Mouse (Mus musculus): ENCODE data around the gene Fam8a1. TPM values are rescaled to one million over a fixed set of nuclear protein-coding genes. Genes with fewer than 3 reads are reported as not detected.
A peak's percentile ranks its signal among the peaks of the same experiment; 100 is the strongest.

Gene Fam8a1
- total RNA-seq (2012; rRNA removed) (6.2 and 6.9 TPM in 2 replicates), total RNA-seq (2014; rRNA removed) (9.9 and 10.1 TPM in 2 replicates), polyA plus RNA-seq (2012; ENCODE audit: insufficient read length, low read depth) (9.9 and 10.2 TPM in 2 replicates)

DNA sequence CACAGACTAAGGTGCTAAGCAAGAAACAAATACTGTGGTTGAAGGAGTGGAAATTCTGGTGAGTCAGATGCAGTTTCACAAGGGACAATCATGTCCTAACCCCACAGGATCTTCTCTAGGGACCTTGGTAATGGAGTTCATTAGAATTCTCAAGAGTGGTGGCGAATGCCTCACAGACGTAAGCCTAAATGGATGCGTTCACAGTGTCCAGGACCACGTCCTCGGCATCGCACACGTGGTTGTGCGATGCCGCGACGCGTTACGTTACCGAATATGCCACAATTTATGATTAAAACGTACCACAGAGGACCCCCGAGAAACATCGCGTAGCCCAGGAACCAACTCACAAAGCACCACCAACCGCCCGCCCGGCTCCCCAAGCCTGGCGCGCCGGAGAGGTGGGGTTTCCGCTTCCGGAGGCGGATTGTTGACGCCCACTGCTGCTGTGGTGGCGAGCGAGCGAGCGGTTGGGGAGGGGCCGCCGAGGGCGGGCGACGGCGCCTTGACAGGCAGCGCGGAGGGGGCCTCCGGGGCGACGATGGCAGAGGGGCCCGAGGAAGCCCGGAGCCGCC is at the start of gene Fam8a1:
TSS of gene Fam8a1 (plus strand) at position 475 of the 572 bp plus-strand sequence.
- peaks cover 4% of the 10 kb centered on the region for H3K27me3 ChIP-seq (replicated peaks)
- in situ Hi-C loops (cut with MboI; ENCODE audit: low pct_ligation_motif_present, low pct_unique_long_range_greater_than_20kb, low sequenced_read_pairs) (loop anchor here (5.0 to 25.0 kb wide), 2 partner anchors 357 to 1132 kb away; no protein-coding TSS in a partner anchor), dilution Hi-C loops (cut with MboI; ENCODE audit: extremely low pct_ligation_motif_present, extremely low pct_unique_long_range_greater_than_20kb, low sequenced_read_pairs) (no loop called here)
- H3K36me3 ChIP-seq (replicated peaks in 1 of 2; ENCODE audit: control insufficient read depth in 1 of 2, insufficient read depth in 1 of 2, low read length in 1 of 2): peaks cover 6 to 25% of the 10 kb centered on the region in 2 experiments
- TF ChIP-seq ZC3H11A (IDR thresholded peaks at IDR 0.05; ENCODE audit: low read depth, low read length): no peak
- TF ChIP-seq MAFK (IDR thresholded peaks at IDR 0.05; ENCODE audit: insufficient replicate concordance, low read length): peak; percentile 59
- peak; percentile 96 for TF ChIP-seq HCFC1 (IDR thresholded peaks at IDR 0.05; ENCODE audit: low read depth, low read length)
- no peak for TF ChIP-seq USF2 (conservative IDR thresholded peaks at IDR 0.05; ENCODE audit: low read depth, low read length)
- peak; percentile 50; the same call in 1 of the 2 replicates for TF ChIP-seq POLR2AphosphoS2 (IDR thresholded peaks at IDR 0.05; ENCODE audit: low read depth, low read length)
- peak; percentile 97 for TF ChIP-seq EP300 (IDR thresholded peaks at IDR 0.05; ENCODE audit: low read length)
- TF ChIP-seq ZKSCAN1 (IDR thresholded peaks at IDR 0.05; ENCODE audit: borderline replicate concordance, low read depth, low read length): no peak
- TF ChIP-seq ZNF384 (IDR thresholded peaks at IDR 0.05; ENCODE audit: low read depth, low read length): peak; percentile 20; the same call in 1 of the 2 replicates
- peak; percentile 73; the same call in 1 of the 2 replicates for TF ChIP-seq ZMIZ1 (IDR thresholded peaks at IDR 0.05; ENCODE audit: low read depth, low read length)
- peak; percentile 72 for TF ChIP-seq MEF2A (IDR thresholded peaks at IDR 0.05; ENCODE audit: borderline replicate concordance, low read depth, low read length)
- TF ChIP-seq TCF12 (IDR thresholded peaks at IDR 0.05; ENCODE audit: low read depth, low read length): peak; percentile 86
- TF ChIP-seq PAX5 (IDR thresholded peaks at IDR 0.05; ENCODE audit: low read length): no peak
- peak; percentile 80; the same call in 1 of the 2 replicates for TF ChIP-seq KAT2A (IDR thresholded peaks at IDR 0.05; ENCODE audit: insufficient replicate concordance, low read length)
- peak; percentile 84; the same call in 1 of the 2 replicates for TF ChIP-seq JUND (conservative IDR thresholded peaks at IDR 0.05; ENCODE audit: low read depth, low read length)
- peak; percentile 66 for TF ChIP-seq ELF1 (IDR thresholded peaks at IDR 0.05; ENCODE audit: low read depth, low read length)
- peak; percentile 67 for TF ChIP-seq POLR2A (IDR thresholded peaks at IDR 0.05; ENCODE audit: low read depth, low read length)
- TF ChIP-seq JUN (IDR thresholded peaks at IDR 0.05; ENCODE audit: insufficient read depth, low read depth, low read length): peak; percentile 90
- 0 out of 2 replicates have a peak, but pooled peaks have one; percentile 51 for TF ChIP-seq CHD2 (IDR thresholded peaks at IDR 0.05; ENCODE audit: low read length)
- TF ChIP-seq GABPA (IDR thresholded peaks at IDR 0.05; ENCODE audit: insufficient replicate concordance, low read depth, low read length): no peak; the same call in 1 of the 2 replicates
- no peak for TF ChIP-seq E2F4 (IDR thresholded peaks at IDR 0.05; ENCODE audit: insufficient replicate concordance, low read depth, low read length)
- peak; percentile 82 for TF ChIP-seq MXI1 (IDR thresholded peaks at IDR 0.05; ENCODE audit: low read depth, low read length)
- TF ChIP-seq MAZ (IDR thresholded peaks at IDR 0.05; ENCODE audit: low read depth, low read length): peak; percentile 100
- no peak for TF ChIP-seq UBTF (IDR thresholded peaks at IDR 0.05; ENCODE audit: low read depth, low read length)
- no peak for TF ChIP-seq SMC3 (IDR thresholded peaks at IDR 0.05; ENCODE audit: low read depth, low read length)
- peak; percentile 63 for TF ChIP-seq BHLHE40 (IDR thresholded peaks at IDR 0.05; ENCODE audit: low read depth, low read length)
- TF ChIP-seq RCOR1 (conservative IDR thresholded peaks at IDR 0.05; ENCODE audit: low read depth, low read length): peak; percentile 85; the same call in 1 of the 2 replicates
- peak; percentile 38; the same call in 1 of the 2 replicates for TF ChIP-seq NELFE (IDR thresholded peaks at IDR 0.05; ENCODE audit: low read depth, low read length)
- peak; percentile 90 for TF ChIP-seq SIN3A (IDR thresholded peaks at IDR 0.05; ENCODE audit: low read length)
- TF ChIP-seq IRF4 (IDR thresholded peaks at IDR 0.05; ENCODE audit: low read depth, low read length): peak; percentile 81
- TF ChIP-seq CHD1 (IDR thresholded peaks at IDR 0.05; ENCODE audit: low read depth, low read length): no peak
- no peak for TF ChIP-seq CTCF (conservative IDR thresholded peaks at IDR 0.05 in 1 of 2, IDR thresholded peaks at IDR 0.05 in 1 of 2; ENCODE audit: low read depth in 2 of 2, low read length in 2 of 2)
- no peak for TF ChIP-seq NRF1 (IDR thresholded peaks at IDR 0.05; ENCODE audit: low read depth, low read length)
- TF ChIP-seq MAX (IDR thresholded peaks at IDR 0.05; ENCODE audit: low read length): peak; percentile 78
- TF ChIP-seq TBP (conservative IDR thresholded peaks at IDR 0.05; ENCODE audit: low read depth, low read length): peak; percentile 73
- peak; percentile 58 for TF ChIP-seq ETS1 (conservative IDR thresholded peaks at IDR 0.05; ENCODE audit: low read depth, low read length)
- no peak for TF ChIP-seq USF1 (IDR thresholded peaks at IDR 0.05; ENCODE audit: low read depth, low read length)
- no peak for TF ChIP-seq RAD21 (IDR thresholded peaks at IDR 0.05; ENCODE audit: low read depth, low read length)
- TF ChIP-seq MYC (IDR thresholded peaks at IDR 0.05; ENCODE audit: low read depth, low read length): peak; percentile 59; the same call in 1 of the 2 replicates
- no peaks in the 10 kb centered on the region for H3K9me3 ChIP-seq (replicated peaks; ENCODE audit: low read length)
- H3K27ac ChIP-seq (ENCODE audit: insufficient read depth, low read depth): peak within 1 kb of the TSS; percentile 62
- H3K4me1 ChIP-seq (ENCODE audit: control insufficient read depth in 1 of 2, insufficient read depth in 2 of 2): peaks cover 8 to 17% of the 10 kb centered on the region in 2 experiments
- peak within 1 kb of the TSS; percentile 97 for H3K9ac ChIP-seq (ENCODE audit: insufficient read depth, low read depth)
- H3K4me2 ChIP-seq (ENCODE audit: insufficient read depth, low read depth, poor library complexity, severe bottlenecking): peak within 1 kb of the TSS; percentile 98
- DNase-seq (ENCODE audit: extremely low read depth): peak; percentile 90
- peaks cover 11% of the 10 kb centered on the region for H3K79me2 ChIP-seq (replicated peaks; ENCODE audit: control insufficient read depth, extremely low read depth, insufficient read depth, poor library complexity, severe bottlenecking)
- peak within 1 kb of the TSS; percentile 91 to 98 (median 95) for H3K4me3 ChIP-seq (replicated peaks in 1 of 3; ENCODE audit: low read depth in 2 of 3, low read length in 2 of 3, poor library complexity in 1 of 3)

Data from CH12.LX (cell line).